Mouse (Mus musculus) heart, postnatal 0 days (tissue): Measurements from ENCODE around the gene Coq2. TPM values are rescaled to one million over a fixed set of nuclear protein-coding genes. Genes with fewer than 3 reads are reported as not detected.

Experiments used
- ATAC-seq: fragments of 200-750 bp; cut with Nextera tagmentation; 2 replicates; pipeline ENCODE4 v1.8.0; 2017; ENCODE audit warnings: low read depth, moderate number of reproducible peaks, moderate library complexity; ENCODE audit not compliant: insufficient read depth
- DNase-seq: peaks from one replicate; pipeline ENCODE4 v3.0.0-alpha.2; 2016; ENCODE audit warnings: low spot score
- H3K27ac ChIP-seq: fragments of 300-500 bp; sonication (generic); 2 replicates; pipeline ENCODE4 v1.5.1; 2014; ENCODE audit warnings: low read depth, mild to moderate bottlenecking
- H3K27me3 ChIP-seq: fragments of 300-500 bp; sonication (generic); 2 replicates; pipeline ENCODE4 v1.6.1; 2014; ENCODE audit warnings: low read length, mixed read lengths; ENCODE audit not compliant: control insufficient read depth, insufficient read depth
- H3K36me3 ChIP-seq: fragments of 300-500 bp; sonication (generic); replicated peaks from 2 replicates; pipeline ENCODE4 v1.6.1; 2014; ENCODE audit warnings: low read length, mixed read lengths; ENCODE audit not compliant: control insufficient read depth, insufficient read depth
- H3K4me1 ChIP-seq: fragments of 300-500 bp; sonication (generic); 2 replicates; pipeline ENCODE4 v1.6.1; 2014; ENCODE audit warnings: antibody characterized with exemption; ENCODE audit not compliant: control insufficient read depth, insufficient read depth
- H3K4me2 ChIP-seq: fragments of 300-500 bp; sonication (generic); 2 replicates; pipeline ENCODE4 v1.6.1; 2014; ENCODE audit warnings: low read depth, mild to moderate bottlenecking, low read length, moderate library complexity
- H3K4me3 ChIP-seq: fragments of 300-500 bp; sonication (generic); 2 replicates; pipeline ENCODE4 v1.5.1; 2014; ENCODE audit warnings: low read depth, low read length
- H3K9ac ChIP-seq: fragments of 300-500 bp; sonication (generic); replicated peaks from 2 replicates; pipeline ENCODE4 v1.6.1; 2014; ENCODE audit warnings: low read depth, low read length, mixed read lengths
- H3K9me3 ChIP-seq: fragments of 300-500 bp; sonication (generic); replicated peaks from 2 replicates; pipeline ENCODE4 v1.6.1; 2016; ENCODE audit warnings: low read length; ENCODE audit not compliant: control insufficient read depth
- CTCF ChIP-seq: IDR thresholded peaks from 2 replicates; pipeline ENCODE4 v1.5.1; 2016; ENCODE audit warnings: antibody characterized with exemption, control low read depth, low read depth
- EP300 ChIP-seq: IDR thresholded peaks from 2 replicates; pipeline ENCODE4 v1.6.1; 2016; ENCODE audit warnings: antibody characterized with exemption, low read depth
- WGBS: fragments of 180-500 bp; shearing (Covaris S2); extraction: QIAGEN DNeasy Blood & Tissue Kit; methylation state at CpG from one replicate; pipeline ENCODE4 v1.1.7; 2014; 5-methylcytosine and 5-hydroxymethylcytosine counted together
- polyA plus RNA-seq: library from polyadenylated mRNA; unstranded; fragments of >200 nt; fragmentation: Nextera tagmentation; extraction: Ambion mirVana; gene quantifications from 2 replicates; pipeline ENCODE4 v1.2.1, GENCODE M21; 2015
- total RNA-seq: library from RNA; depleted of rRNA; stranded (reverse); fragments of >200 nt; gene quantifications from 2 replicates; pipeline ENCODE4 v1.2.3, GENCODE M21; 2014; ENCODE audit warnings: low replicate concordance; rRNA removed

The Coq2 gene
- 146 and 167 TPM in 2 replicates for total RNA-seq
- polyA plus RNA-seq: 68.3 and 68.5 TPM in 2 replicates

- Histone ChIP-seq H3K4me3 (peak within 1 kb of the TSS; percentile 93), H3K36me3 (peaks cover 6% of the 10 kb centered on the region; the same call in 1 of the 2 replicates), H3K27ac (peak within 1 kb of the TSS; percentile 64), H3K27me3 (no peaks in the 10 kb centered on the region), H3K4me2 (peak within 1 kb of the TSS; percentile 89), H3K9me3 (no peaks in the 10 kb centered on the region), H3K9ac (peak within 1 kb of the TSS; percentile 87), H3K4me1 (0 out of 2 replicates have a peak, but pooled peaks cover 4% of the 10 kb centered on the region)
- WGBS: 9% methylated on average over 17 of the region's 17 CpGs
- DNase-seq (peak; percentile 86), ATAC-seq (peak; percentile 67)
- no peak for TF ChIP-seq EP300
- TF ChIP-seq CTCF: peak; percentile 87
These were observed at the start of gene Coq2 for GRCm38 (mm10) chr5:100674711-100675376. TSS of gene Coq2 (minus strand) at chr5:100675140.

- Histone ChIP-seq H3K4me3 (peak within 1 kb of the TSS; percentile 51), H3K9me3 (peaks cover 6% of the 10 kb centered on the region), H3K27ac (no peak within 1 kb of the TSS), H3K4me2 (peak within 1 kb of the TSS; percentile 97), H3K27me3 (peaks cover 20% of the 10 kb centered on the region), H3K4me1 (no peaks in the 10 kb centered on the region; the same call in 1 of the 2 replicates), H3K9ac (peak within 1 kb of the TSS; percentile 25; the same call in 1 of the 2 replicates), H3K36me3 (no peaks in the 10 kb centered on the region)
- ATAC-seq (peak; percentile 53), DNase-seq (peak; percentile 6)
- TF ChIP-seq EP300: no peak
- no peak for TF ChIP-seq CTCF
- under 1% methylated on average over 49 of the region's 56 CpGs for WGBS
These were observed 44.5 kb upstream of the Coq2 start, which contains the start of gene Hpse for GRCm38 (mm10) chr5:100719235-100720088. TSS of gene Hpse (minus strand) at chr5:100719716.

GRCm38 (mm10) chr5:100716762-100717161, 41.8 kb upstream of the Coq2 start:
- H3K9ac ChIP-seq: no peak overlapping the region
- WGBS: 94% methylated on average over 15 of the region's 15 CpGs
- H3K36me3 ChIP-seq: no peaks in the 10 kb centered on the region
- ATAC-seq (no peak), DNase-seq (no peak)
- no peak overlapping the region for H3K4me2 ChIP-seq
- peaks cover 20% of the 10 kb centered on the region for H3K27me3 ChIP-seq
- no peak overlapping the region for H3K27ac ChIP-seq
- no peaks in the 10 kb centered on the region for H3K9me3 ChIP-seq
- TF ChIP-seq EP300: no peak
- no peak for TF ChIP-seq CTCF
- no peaks in the 10 kb centered on the region; the same call in 1 of the 2 replicates for H3K4me1 ChIP-seq
- no peak overlapping the region for H3K4me3 ChIP-seq

- H3K4me1 ChIP-seq: no peaks in the 10 kb centered on the region
- no peak overlapping the region for H3K4me2 ChIP-seq
- no peak overlapping the region for H3K9ac ChIP-seq
- no peak overlapping the region for H3K4me3 ChIP-seq
- H3K27me3 ChIP-seq: no peaks in the 10 kb centered on the region
- H3K27ac ChIP-seq: no peak overlapping the region
- TF ChIP-seq EP300: no peak
- no peak for TF ChIP-seq CTCF
- H3K9me3 ChIP-seq: no peaks in the 10 kb centered on the region
- ATAC-seq: no peak
- 43% methylated on average over 6 of the region's 6 CpGs for WGBS
- no peaks in the 10 kb centered on the region for H3K36me3 ChIP-seq
- DNase-seq: no peak
These were observed 36.3 kb upstream of the Coq2 start for GRCm38 (mm10) chr5:100711219-100711618.

GRCm38 (mm10) chr5:100710012-100710411, 35.1 kb upstream of the Coq2 start:
- Histone ChIP-seq H3K27me3 (no peaks in the 10 kb centered on the region), H3K4me2 (no peak overlapping the region), H3K36me3 (no peaks in the 10 kb centered on the region), H3K9me3 (no peaks in the 10 kb centered on the region), H3K27ac (no peak overlapping the region), H3K4me3 (no peak overlapping the region), H3K9ac (no peak overlapping the region), H3K4me1 (no peaks in the 10 kb centered on the region)
- ATAC-seq (no peak), DNase-seq (no peak)
- TF ChIP-seq EP300 (no peak), CTCF (no peak)
- 19% methylated on average over 2 of the region's 2 CpGs for WGBS
